Mouse (Mus musculus) small intestine, adult 2 months (tissue): ENCODE results near the gene Cpne6.
A peak's percentile ranks its signal among the peaks of the same experiment; 100 is the strongest.

Experiments used
- CTCF ChIP-seq: fragments of 200-500 bp; IDR thresholded peaks from 2 replicates; pipeline ENCODE4 v1.5.1; 2012; ENCODE audit warnings: low read depth, mild to moderate bottlenecking, control low read depth, inconsistent platforms, low read length, moderate library complexity, mixed read lengths; ENCODE audit not compliant: insufficient replicate concordance, insufficient read length; ENCODE audit errors: extremely low read depth
- POLR2A ChIP-seq: fragments of 200-500 bp; IDR thresholded peaks from 2 replicates; pipeline ENCODE4 v1.6.1; 2012; ENCODE audit warnings: low read depth, mild to moderate bottlenecking, control low read depth, inconsistent platforms, low read length, moderate library complexity

GRCm38 (mm10) chr14:55478651-55479599 is 31.3 kb upstream of the Cpne6 start, which contains the start of gene Dhrs4:
- TF ChIP-seq POLR2A (peak; percentile 36; the same call in 1 of the 2 replicates), CTCF (peak; percentile 74)
